Mouse (Mus musculus) mesoderm, embryonic 11.5 days (tissue): Measurements from ENCODE around the gene Ecsit.

ENCODE experiments used
- DNase-seq: peaks from one replicate; pipeline ENCODE4 v3.0.0-alpha.2; 2012; ENCODE audit warnings: low read depth, low spot score

Ecsit gene

GRCm38 (mm10) chr9:22051161-22051957 is 33.9 kb downstream of the Ecsit start:
- no peak for DNase-seq

- DNase-seq, result peak; percentile 85
Observed at GRCm38 (mm10) chr9:22050351-22050889, 34.8 kb downstream of the Ecsit start.

- DNase-seq, result no peak
Observed at GRCm38 (mm10) chr9:22049721-22050270, 35.4 kb downstream of the Ecsit start.

GRCm38 (mm10) chr9:22049315-22049714 is 35.9 kb downstream of the Ecsit start:
- no peak for DNase-seq

- DNase-seq, result no peak
Observed at GRCm38 (mm10) chr9:22047329-22047728, 37.9 kb downstream of the Ecsit start.

GRCm38 (mm10) chr9:22041832-22042231 is 43.4 kb downstream of the Ecsit start:
- DNase-seq, result no peak

GRCm38 (mm10) chr9:22037826-22038225 is 47.4 kb downstream of the Ecsit start:
- no peak for DNase-seq

- peak; percentile 73 for DNase-seq
Observed at GRCm38 (mm10) chr9:22035300-22036044, 49.8 kb downstream of the Ecsit start.

GRCm38 (mm10) chr9:22030386-22030785 is 54.9 kb downstream of the Ecsit start:
- DNase-seq, result no peak

- peak; percentile 36 for DNase-seq
Observed at GRCm38 (mm10) chr9:22028467-22028866, 56.8 kb downstream of the Ecsit start.

GRCm38 (mm10) chr9:22024592-22024991 is 60.6 kb downstream of the Ecsit start:
- no peak for DNase-seq
